Mouse (Mus musculus) hindbrain, embryonic 12.5 days (tissue): ENCODE data around the gene Eya3. TPM values are rescaled to one million over a fixed set of nuclear protein-coding genes. Genes with fewer than 3 reads are reported as not detected.

Experiments
- polyA plus RNA-seq: library from polyadenylated mRNA; unstranded; fragments of >200 nt; fragmentation: Nextera tagmentation; extraction: Ambion mirVana; gene quantifications from 2 replicates; pipeline ENCODE4 v1.2.1, GENCODE M21; 2016

Eya3 gene
- polyA plus RNA-seq, 1 experiment from 2014 or later = 29.0 TPM

Other genes starting within 250 kb of the Eya3 start
- 18.4 and 19.7 TPM in 2 replicates for gene Phactr4, start 216.5 kb upstream of the Eya3 start, polyA plus RNA-seq
- gene Med18, start 175.1 kb upstream of the Eya3 start, polyA plus RNA-seq = 18.9 and 24.5 TPM in 2 replicates
- gene Sesn2, start 128.5 kb upstream of the Eya3 start, polyA plus RNA-seq = 11.1 and 12.1 TPM in 2 replicates
- 1,136 and 1,234 TPM in 2 replicates for gene Atpif1, start 105.3 kb upstream of the Eya3 start, polyA plus RNA-seq
- gene Dnajc8, start 103.4 kb upstream of the Eya3 start, polyA plus RNA-seq = 159 and 164 TPM in 2 replicates
- gene Ptafr, start 74.9 kb upstream of the Eya3 start, polyA plus RNA-seq = 0.34 and 0.76 TPM in 2 replicates
- 4.6 and 5.8 TPM in 2 replicates for gene Xkr8, start 93.6 kb downstream of the Eya3 start, polyA plus RNA-seq
- gene Smpdl3b, start 118.3 kb downstream of the Eya3 start, polyA plus RNA-seq = 1.3 and 1.7 TPM in 2 replicates
- 74.5 and 83.1 TPM in 2 replicates for gene Rpa2, start 129.3 kb downstream of the Eya3 start, polyA plus RNA-seq
- gene Themis2, start 157.4 kb downstream of the Eya3 start, polyA plus RNA-seq = 0.63 and 1.0 TPM in 2 replicates
- 51.6 and 52.0 TPM in 2 replicates for gene Ppp1r8, start 204.2 kb downstream of the Eya3 start, polyA plus RNA-seq
- 100 and 104 TPM in 2 replicates for gene Stx12, start 245.5 kb downstream of the Eya3 start, polyA plus RNA-seq